Mouse (Mus musculus) heart, embryonic 13.5 days (tissue): Measurements from ENCODE around the gene Slc32a1. TPM values are rescaled to one million over a fixed set of nuclear protein-coding genes. Genes with fewer than 3 reads are reported as not detected.

Experiments used
- ATAC-seq: fragments of 200-750 bp; cut with Nextera tagmentation; 2 replicates; pipeline ENCODE4 v1.8.0; 2017; ENCODE audit warnings: moderate TSS enrichment; ENCODE audit not compliant: insufficient number of reproducible peaks, low FRiP score, low TSS enrichment; ENCODE audit errors: extremely low read depth
- H3K27ac ChIP-seq: fragments of 300-500 bp; sonication (generic); replicated peaks from 2 replicates; pipeline ENCODE4 v1.5.1; 2015; ENCODE audit warnings: moderate library complexity, mild to moderate bottlenecking, inconsistent platforms
- H3K27me3 ChIP-seq: fragments of 300-500 bp; sonication (generic); replicated peaks from 2 replicates; pipeline ENCODE4 v1.6.1; 2015; ENCODE audit warnings: mild to moderate bottlenecking, inconsistent platforms
- H3K36me3 ChIP-seq: fragments of 300-500 bp; sonication (generic); 2 replicates; pipeline ENCODE4 v1.6.1; 2015; ENCODE audit warnings: mild to moderate bottlenecking, inconsistent platforms
- H3K4me1 ChIP-seq: fragments of 300-500 bp; sonication (generic); 2 replicates; pipeline ENCODE4 v1.6.1; 2015; ENCODE audit warnings: inconsistent platforms
- H3K4me2 ChIP-seq: fragments of 300-500 bp; sonication (generic); 2 replicates; pipeline ENCODE4 v1.6.1; 2015; ENCODE audit warnings: inconsistent platforms, mild to moderate bottlenecking, moderate library complexity
- H3K4me3 ChIP-seq: fragments of 300-500 bp; sonication (generic); 2 replicates; pipeline ENCODE4 v1.5.1; 2015; ENCODE audit warnings: moderate library complexity, mild to moderate bottlenecking, inconsistent platforms
- H3K9ac ChIP-seq: fragments of 300-500 bp; sonication (generic); 2 replicates; pipeline ENCODE4 v1.6.1; 2015; ENCODE audit warnings: inconsistent platforms, mild to moderate bottlenecking, moderate library complexity
- H3K9me3 ChIP-seq: fragments of 300-500 bp; sonication (generic); 2 replicates; pipeline ENCODE4 v1.6.1; 2016; ENCODE audit warnings: inconsistent platforms
- WGBS: fragments of 180-500 bp; shearing (Covaris S2); methylation state at CpG from one replicate; pipeline ENCODE4 v1.1.7; 2015; ENCODE audit warnings: mixed read lengths; 5-methylcytosine and 5-hydroxymethylcytosine counted together
- polyA plus RNA-seq: library from polyadenylated mRNA; unstranded; fragments of >200 nt; fragmentation: Nextera tagmentation; extraction: Ambion mirVana; gene quantifications from 2 replicates; pipeline ENCODE4 v1.2.1, GENCODE M21; 2015

The Slc32a1 gene
- polyA plus RNA-seq, 1 experiment from 2014 or later = not detected

DNA sequence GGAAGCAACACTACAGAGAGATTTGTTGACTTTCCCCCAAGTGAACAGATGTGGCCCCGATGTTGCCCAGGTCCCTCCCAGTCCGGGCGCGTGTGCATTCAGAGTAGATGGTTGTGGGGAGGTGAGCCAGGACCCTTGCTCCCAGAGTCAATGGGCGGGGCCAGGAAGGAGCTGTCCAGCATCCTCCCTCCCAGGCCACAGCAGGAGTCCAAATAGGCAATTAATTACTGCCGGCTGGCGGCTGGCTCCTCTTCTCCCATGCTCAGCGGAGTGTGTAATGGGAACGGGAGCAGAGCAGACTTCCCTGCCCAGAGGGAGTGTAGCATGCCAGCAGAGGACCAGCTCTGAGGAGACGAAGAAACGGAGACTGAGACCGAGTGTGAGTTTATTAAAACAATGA lies 15.5 kb upstream of the Slc32a1 start:
- WGBS = under 1% methylated on average over 12 of the region's 12 CpGs
- Histone ChIP-seq H3K9ac (no peak overlapping the region), H3K27ac (no peak overlapping the region), H3K9me3 (no peaks in the 10 kb centered on the region), H3K4me2 (no peak overlapping the region), H3K27me3 (peaks cover 57% of the 10 kb centered on the region), H3K4me1 (no peaks in the 10 kb centered on the region), H3K36me3 (no peaks in the 10 kb centered on the region), H3K4me3 (no peak overlapping the region)
- no peak for ATAC-seq

DNA sequence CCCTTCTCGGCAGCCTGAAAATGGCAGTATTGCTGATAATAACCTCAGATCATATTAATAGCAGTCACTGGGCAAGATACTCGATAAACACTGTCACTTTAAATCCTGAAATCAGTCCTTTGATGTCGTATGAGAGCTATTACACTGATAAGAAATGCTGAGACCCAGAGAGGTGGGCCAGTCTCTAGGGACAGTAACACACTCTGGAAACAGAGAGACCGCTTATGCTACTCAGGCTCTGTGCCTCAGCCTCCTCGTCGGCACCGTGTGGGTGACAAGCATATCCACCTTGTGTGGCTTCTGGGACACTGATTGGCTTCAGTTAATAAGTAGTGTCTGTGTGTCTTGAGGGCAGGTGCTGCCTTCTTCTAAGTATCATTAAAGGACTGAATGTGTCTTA lies 15.0 kb upstream of the Slc32a1 start:
- no peaks in the 10 kb centered on the region for H3K36me3 ChIP-seq
- 18% methylated on average over 7 of the region's 7 CpGs for WGBS
- H3K27me3 ChIP-seq = peaks cover 61% of the 10 kb centered on the region
- H3K9ac ChIP-seq = no peak overlapping the region
- ATAC-seq = no peak
- H3K4me2 ChIP-seq = no peak overlapping the region
- no peaks in the 10 kb centered on the region for H3K4me1 ChIP-seq
- H3K4me3 ChIP-seq = no peak overlapping the region
- no peak overlapping the region for H3K27ac ChIP-seq
- H3K9me3 ChIP-seq = no peaks in the 10 kb centered on the region

DNA sequence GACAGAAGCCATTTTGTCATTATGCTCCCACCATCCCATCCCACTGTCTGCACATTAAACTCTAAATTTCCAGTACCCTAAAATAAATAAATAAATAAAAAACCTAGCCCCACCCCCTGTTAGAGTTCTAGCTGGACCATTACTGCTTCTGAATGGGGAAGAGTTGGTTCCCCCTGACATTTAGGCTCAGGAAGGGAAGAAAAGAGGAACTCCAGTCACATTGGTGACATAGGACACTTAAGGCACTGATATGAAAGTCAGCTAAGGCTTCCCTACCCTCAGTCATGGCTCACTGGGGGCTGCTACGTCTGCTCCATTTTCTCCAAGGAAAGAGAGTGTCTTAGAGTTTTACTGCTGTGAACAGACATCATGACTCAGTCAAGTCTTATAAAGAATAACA lies 13.8 kb upstream of the Slc32a1 start:
- H3K27me3 ChIP-seq = peaks cover 72% of the 10 kb centered on the region
- no peak overlapping the region for H3K27ac ChIP-seq
- H3K4me1 ChIP-seq = no peaks in the 10 kb centered on the region
- no peak overlapping the region for H3K4me2 ChIP-seq
- H3K9me3 ChIP-seq = no peaks in the 10 kb centered on the region
- H3K9ac ChIP-seq = no peak overlapping the region
- ATAC-seq = no peak
- H3K4me3 ChIP-seq = no peak overlapping the region
- H3K36me3 ChIP-seq = no peaks in the 10 kb centered on the region
- 58% methylated on average over 1 of the region's 1 CpGs for WGBS

DNA sequence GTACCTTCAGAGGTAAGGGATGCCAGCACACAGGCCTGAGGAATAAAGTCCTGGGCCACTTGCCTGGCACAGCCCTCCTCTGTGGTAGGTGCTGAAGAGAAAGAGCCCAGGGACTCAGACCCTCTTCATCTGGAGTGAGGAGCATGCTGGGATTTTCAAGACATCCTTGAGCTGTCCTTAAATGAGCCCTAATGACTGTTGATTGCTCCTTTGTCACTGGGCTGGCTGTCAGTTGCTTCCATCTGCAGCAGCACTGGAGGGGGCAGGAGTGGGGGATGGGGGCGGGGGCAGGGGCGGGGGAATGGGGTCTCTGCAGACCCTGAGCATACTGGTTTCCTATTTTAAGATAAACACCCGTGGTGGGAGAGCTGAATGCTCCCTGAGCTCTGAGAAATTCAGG lies 10.1 kb upstream of the Slc32a1 start:
- H3K9ac ChIP-seq = no peak overlapping the region
- H3K4me1 ChIP-seq = no peaks in the 10 kb centered on the region
- 16% methylated on average over 3 of the region's 3 CpGs for WGBS
- H3K36me3 ChIP-seq = no peaks in the 10 kb centered on the region
- H3K27ac ChIP-seq = no peak overlapping the region
- no peak overlapping the region for H3K4me2 ChIP-seq
- peaks cover 91% of the 10 kb centered on the region for H3K27me3 ChIP-seq
- ATAC-seq = no peak
- no peak overlapping the region for H3K4me3 ChIP-seq
- no peaks in the 10 kb centered on the region for H3K9me3 ChIP-seq

DNA sequence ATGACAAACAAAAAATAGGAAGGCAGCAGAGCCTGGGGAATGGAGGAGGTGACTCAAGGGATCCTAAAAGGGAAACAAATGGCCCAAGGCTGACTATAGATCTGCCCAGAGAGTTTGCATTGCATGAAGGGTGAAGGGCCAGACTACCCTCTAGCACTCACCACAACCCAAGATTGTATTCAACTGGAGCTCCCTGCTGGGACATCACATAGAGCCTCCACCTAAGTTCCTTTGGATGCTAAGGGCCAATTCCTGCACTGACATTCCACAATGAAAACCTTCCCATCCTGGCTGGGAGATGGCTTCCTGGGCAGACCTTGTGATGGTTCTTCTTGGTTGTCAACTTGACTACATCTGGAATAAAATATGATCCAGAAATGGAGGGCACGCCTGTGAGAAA lies 9.2 kb upstream of the Slc32a1 start:
- WGBS = 72% methylated on average over 1 of the region's 1 CpGs
- no peak for ATAC-seq
- H3K4me1 ChIP-seq = no peaks in the 10 kb centered on the region
- H3K36me3 ChIP-seq = no peaks in the 10 kb centered on the region
- H3K27ac ChIP-seq = no peak overlapping the region
- H3K4me2 ChIP-seq = no peak overlapping the region
- peaks cover 91% of the 10 kb centered on the region for H3K27me3 ChIP-seq
- no peak overlapping the region for H3K9ac ChIP-seq
- H3K4me3 ChIP-seq = no peak overlapping the region
- no peaks in the 10 kb centered on the region for H3K9me3 ChIP-seq

DNA sequence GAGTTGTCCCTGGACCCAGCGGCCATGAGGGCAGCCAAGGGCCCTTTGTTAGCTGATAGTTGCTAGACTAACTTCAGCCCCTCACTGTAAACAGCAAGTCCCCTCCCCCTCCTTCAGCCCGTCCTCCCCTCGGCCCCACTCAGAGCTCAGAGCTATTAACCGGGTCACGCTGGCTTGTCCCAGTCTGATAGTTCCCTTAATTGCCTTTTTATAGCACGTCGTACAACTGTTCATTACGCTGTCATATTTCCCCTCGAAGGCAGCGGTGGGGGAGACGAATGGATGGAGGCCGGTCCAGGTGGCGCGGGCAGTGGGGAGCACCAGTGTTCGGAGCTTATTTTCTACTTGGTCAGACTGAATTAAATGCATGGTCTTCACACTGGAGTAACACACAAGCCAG lies 7.9 kb upstream of the Slc32a1 start:
- no peak overlapping the region for H3K9ac ChIP-seq
- peaks cover 96% of the 10 kb centered on the region for H3K27me3 ChIP-seq
- H3K36me3 ChIP-seq = no peaks in the 10 kb centered on the region
- H3K27ac ChIP-seq = no peak overlapping the region
- H3K4me2 ChIP-seq = no peak overlapping the region
- 41% methylated on average over 15 of the region's 15 CpGs for WGBS
- no peaks in the 10 kb centered on the region for H3K4me1 ChIP-seq
- no peak overlapping the region for H3K4me3 ChIP-seq
- no peak for ATAC-seq
- no peaks in the 10 kb centered on the region for H3K9me3 ChIP-seq

DNA sequence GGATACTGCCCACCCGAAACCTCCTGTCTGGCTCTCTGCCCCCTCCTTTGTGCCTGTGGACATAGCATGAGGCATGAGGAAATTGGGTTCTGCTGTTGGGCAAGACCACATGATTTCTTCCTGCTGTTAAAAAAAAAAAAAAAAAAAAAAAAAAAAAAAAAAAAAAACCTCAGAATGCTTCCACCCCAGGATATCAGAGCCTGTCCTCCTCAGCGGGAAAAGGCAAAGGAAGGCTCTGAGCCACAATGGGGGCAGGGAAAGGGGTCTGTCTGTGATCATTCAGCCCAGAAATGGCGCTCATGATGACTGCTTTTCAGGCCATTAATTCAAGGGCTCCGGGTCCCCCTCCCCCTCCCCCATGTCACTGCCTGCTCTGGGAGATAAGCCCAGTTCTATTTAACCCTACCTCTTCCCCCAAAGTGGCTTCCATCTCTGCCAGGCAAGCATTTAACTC lies 4.0 kb upstream of the Slc32a1 start:
- H3K4me1 ChIP-seq = peaks cover 13% of the 10 kb centered on the region
- H3K4me3 ChIP-seq = no peak overlapping the region
- no peak overlapping the region for H3K4me2 ChIP-seq
- 10% methylated on average over 4 of the region's 4 CpGs for WGBS
- no peaks in the 10 kb centered on the region for H3K9me3 ChIP-seq
- no peaks in the 10 kb centered on the region for H3K36me3 ChIP-seq
- no peak overlapping the region for H3K27ac ChIP-seq
- no peak for ATAC-seq
- no peak overlapping the region for H3K9ac ChIP-seq
- H3K27me3 ChIP-seq = peaks cover 98% of the 10 kb centered on the region

DNA sequence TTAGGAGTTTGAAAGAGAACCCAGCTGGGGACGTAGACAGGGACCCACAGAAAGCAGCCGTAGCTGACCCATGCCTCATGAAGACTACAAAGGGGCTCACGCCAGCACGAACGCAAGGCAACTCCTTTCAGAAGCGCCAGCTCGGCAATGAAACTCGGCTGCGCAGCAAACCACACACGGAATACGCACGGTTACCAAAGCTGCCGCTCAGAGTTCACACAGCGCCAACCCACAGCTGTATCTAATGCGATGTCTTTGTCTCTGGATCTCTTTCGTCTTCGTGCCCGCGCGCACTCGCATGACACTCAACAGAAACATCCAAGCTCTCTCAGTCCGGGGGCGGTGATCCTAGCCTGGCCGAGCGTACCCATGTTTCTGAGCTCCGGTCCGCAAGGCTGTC lies 886 bp upstream of the Slc32a1 start:
- peak overlapping the region; percentile 29 for H3K4me3 ChIP-seq
- H3K4me1 ChIP-seq = peaks cover 21% of the 10 kb centered on the region
- under 1% methylated on average over 27 of the region's 27 CpGs for WGBS
- no peak overlapping the region for H3K9ac ChIP-seq
- no peaks in the 10 kb centered on the region for H3K9me3 ChIP-seq
- no peaks in the 10 kb centered on the region for H3K36me3 ChIP-seq
- peak overlapping the region; percentile 51 for H3K4me2 ChIP-seq
- no peak for ATAC-seq
- H3K27me3 ChIP-seq = peaks cover 100% of the 10 kb centered on the region
- no peak overlapping the region for H3K27ac ChIP-seq

DNA sequence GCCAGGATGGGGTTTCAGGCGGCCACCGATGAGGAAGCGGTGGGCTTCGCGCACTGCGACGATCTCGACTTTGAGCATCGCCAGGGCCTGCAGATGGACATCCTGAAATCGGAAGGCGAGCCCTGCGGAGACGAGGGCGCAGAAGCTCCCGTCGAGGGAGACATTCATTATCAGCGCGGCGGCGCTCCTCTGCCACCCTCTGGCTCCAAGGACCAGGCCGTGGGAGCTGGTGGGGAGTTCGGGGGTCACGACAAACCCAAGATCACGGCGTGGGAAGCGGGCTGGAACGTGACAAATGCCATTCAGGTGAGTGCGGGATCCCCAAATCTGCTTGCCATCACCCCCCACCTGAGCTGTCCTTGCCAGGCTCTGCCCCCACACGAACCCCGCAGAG lies 756 bp downstream of the Slc32a1 start:
- Histone ChIP-seq H3K4me1 (peaks cover 30% of the 10 kb centered on the region), H3K27me3 (peaks cover 100% of the 10 kb centered on the region), H3K27ac (no peak overlapping the region), H3K36me3 (no peaks in the 10 kb centered on the region), H3K9me3 (no peaks in the 10 kb centered on the region), H3K4me3 (peak overlapping the region; percentile 29), H3K4me2 (peak overlapping the region; percentile 51), H3K9ac (no peak overlapping the region)
- no peak for ATAC-seq
- WGBS = under 1% methylated on average over 30 of the region's 30 CpGs

DNA sequence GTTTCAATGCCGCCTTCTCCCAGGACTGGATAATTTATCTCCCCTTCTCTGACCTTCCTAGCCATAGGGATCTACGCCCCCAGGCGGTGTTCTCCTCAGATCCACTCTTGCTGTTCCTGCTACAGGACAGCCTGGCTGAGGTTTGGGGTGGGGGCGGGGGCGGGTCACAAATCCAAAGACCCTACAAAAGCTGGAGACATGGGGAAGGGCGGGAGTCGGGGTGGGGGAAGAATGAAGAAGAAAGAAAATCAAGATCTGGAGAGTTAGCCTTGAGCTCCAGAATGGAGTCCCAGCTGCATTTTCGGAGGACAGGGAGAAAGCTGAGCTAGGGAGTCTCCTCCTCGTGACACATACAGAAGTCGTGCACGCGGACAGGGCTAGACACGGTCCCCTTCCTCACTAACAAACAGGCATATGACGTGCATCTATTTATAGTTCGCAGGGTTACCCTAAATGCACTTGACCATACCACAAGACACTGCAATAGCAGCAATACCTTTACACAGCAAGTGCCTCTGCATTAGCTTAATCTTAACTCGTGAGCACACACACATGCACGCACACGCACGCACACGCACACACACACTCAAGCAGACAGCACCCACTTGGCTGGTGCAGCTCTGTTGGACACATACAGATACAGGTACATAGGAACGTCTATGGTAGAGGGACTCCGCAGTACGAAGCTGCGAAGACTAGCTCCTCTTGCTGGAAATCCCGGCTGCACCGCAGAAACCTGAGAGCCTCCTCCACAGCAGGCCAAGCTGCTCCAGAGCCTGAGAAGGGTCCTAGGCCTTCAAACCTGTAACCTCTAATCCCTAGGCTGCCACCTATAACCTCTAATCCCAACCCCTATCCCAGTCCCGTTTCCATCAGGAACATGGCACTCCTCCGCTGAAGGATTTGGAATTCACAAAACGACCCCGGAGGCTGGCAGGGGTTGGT lies 1.4 kb downstream of the Slc32a1 start:
- H3K4me1 ChIP-seq = peaks cover 30% of the 10 kb centered on the region
- WGBS = 3% methylated on average over 30 of the region's 30 CpGs
- peaks cover 100% of the 10 kb centered on the region for H3K27me3 ChIP-seq
- H3K36me3 ChIP-seq = no peaks in the 10 kb centered on the region
- 0 out of 2 replicates have a peak overlapping the region, but pooled peaks have one; percentile 51 for H3K4me2 ChIP-seq
- H3K4me3 ChIP-seq = no peak overlapping the region
- no peak overlapping the region for H3K9ac ChIP-seq
- no peak overlapping the region for H3K27ac ChIP-seq
- no peak for ATAC-seq
- no peaks in the 10 kb centered on the region for H3K9me3 ChIP-seq

DNA sequence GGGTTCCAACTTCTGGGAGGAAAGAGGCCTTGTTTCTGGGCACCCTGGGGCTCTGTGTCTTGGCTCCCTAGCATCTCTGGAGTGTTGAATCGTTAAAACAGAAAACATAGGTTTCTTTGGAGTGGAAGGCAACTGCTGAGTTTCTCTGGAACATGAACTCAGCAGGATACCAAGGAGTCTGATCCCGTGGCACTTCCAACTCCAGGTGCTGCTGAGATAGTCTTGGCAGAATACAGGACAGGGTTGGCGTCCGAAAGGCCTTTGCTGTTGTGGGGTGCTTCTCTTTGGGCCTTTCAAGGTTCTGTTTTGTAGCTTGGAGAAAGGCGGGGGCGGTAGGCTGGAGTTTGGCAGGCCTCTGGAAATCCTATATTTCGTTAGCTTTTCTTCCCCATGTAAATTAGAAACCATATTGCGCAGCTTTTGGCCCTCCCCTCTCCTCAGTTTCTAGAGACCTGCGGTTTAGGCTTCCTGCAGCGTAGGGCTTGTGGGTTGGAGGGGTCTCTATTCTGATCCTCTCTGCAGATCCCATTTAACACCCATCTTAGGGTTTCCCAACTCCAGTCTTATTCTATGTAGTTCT lies 2.2 kb downstream of the Slc32a1 start:
- Histone ChIP-seq H3K9me3 (no peaks in the 10 kb centered on the region), H3K4me3 (no peak overlapping the region), H3K27me3 (peaks cover 100% of the 10 kb centered on the region), H3K9ac (no peak overlapping the region), H3K27ac (no peak overlapping the region), H3K36me3 (no peaks in the 10 kb centered on the region), H3K4me1 (peaks cover 30% of the 10 kb centered on the region), H3K4me2 (no peak overlapping the region)
- WGBS = 7% methylated on average over 10 of the region's 10 CpGs
- ATAC-seq = no peak
